Comparison of ENCODE assay signal across 26 mouse cellular contexts in genomic region chr10:77596060-77596459, GRCm38 (mm10). TPM values are rescaled to one million over a fixed set of nuclear protein-coding genes. Genes with fewer than 3 reads are reported as not detected.
DNase-seq lines count a peak whose midpoint lies in the region; ATAC-seq and TF ChIP-seq lines count a peak whose summit lies in the region.
"Had no signal": no experiment of that assay in that cellular context is flagged by ENCODE, and none has a peak within 500 bp of the region (broad histone marks: within the 10 kb centered on the region; RNA-seq: fewer than 3 reads in every experiment).

No protein-coding gene starts in this region.

- no peaks in the 10 kb centered on the region for H3K9me3 ChIP-seq in ES-E14 (ENCODE audit: control insufficient read depth, insufficient read depth, low read depth, low read length)
- H3K9me3 ChIP-seq: embryonic facial prominence, embryonic 10.5 days; embryonic facial prominence, embryonic 13.5 days; forebrain, embryonic 12.5 days; G1E; heart, embryonic 10.5 days; hindbrain, embryonic 12.5 days; hindbrain, embryonic 15.5 days had no signal

- in situ Hi-C loops in ES-E14 (cut with MboI; ENCODE audit: low sequenced_read_pairs in 2 of 2, unreplicated experiment in 2 of 2) = no loop called here

- no peak for DNase-seq in frontal cortex, postnatal 14 days (ENCODE audit: low spot score in 2 of 2)
- DNase-seq in left cerebral cortex, adult 2 months (ENCODE audit: extremely low spot score in 1 of 2, low spot score in 2 of 2) = no peak
- no peak for DNase-seq in left cerebral cortex, postnatal 4 days
- no peak for DNase-seq in ES-E14 (ENCODE audit: low read depth, low spot score)
- DNase-seq in retina, postnatal 1 day = no peak
- DNase-seq: adrenal gland, postnatal 10 days; adrenal gland, postnatal 36 days; cerebellum, adult 11 months; cerebellum, adult 2 months; cerebellum, adult 9-11 months; cerebellum, postnatal 25 days; embryo, embryonic 11 days; gastrocnemius, postnatal 25 days; heart, adult 2 months had no signal

- peak; percentile 32; the same call in 1 of the 2 replicates for ATAC-seq in frontal cortex, adult (ENCODE audit: low TSS enrichment)
- ATAC-seq: forebrain, embryonic 16.5 days; Patski had no signal

- H3K4me3 ChIP-seq in left cerebral cortex, adult 2 months = no peak overlapping the region
- no peak overlapping the region for H3K4me3 ChIP-seq in ES-E14 (ENCODE audit: insufficient read depth in 1 of 2, low read depth in 1 of 2, low read length in 2 of 2, poor library complexity in 1 of 2, severe bottlenecking in 1 of 2)
- H3K4me3 ChIP-seq: embryonic facial prominence, embryonic 10.5 days; embryonic facial prominence, embryonic 13.5 days; erythroblast, embryonic 14.5 days; forebrain, embryonic 12.5 days; heart, adult 2 months; heart, embryonic 10.5 days; hindbrain, embryonic 12.5 days; hindbrain, embryonic 15.5 days had no signal

- H3K36me3 ChIP-seq in ES-E14 (ENCODE audit: control insufficient read depth, insufficient read depth, low read length, poor library complexity, severe bottlenecking) = peaks cover 42% of the 10 kb centered on the region

- H3K4me1 ChIP-seq in ES-E14 (ENCODE audit: control insufficient read depth in 2 of 2, insufficient read depth in 2 of 2, low read length in 2 of 2, poor library complexity in 1 of 2) = peaks cover 2 to 20% of the 10 kb centered on the region in 2 experiments; a peak in 2 of 4 replicates
- H3K4me1 ChIP-seq: embryonic facial prominence, embryonic 10.5 days; embryonic facial prominence, embryonic 13.5 days; hindbrain, embryonic 12.5 days had no signal

- no peak for TF ChIP-seq CTCF in left cerebral cortex, adult 2 months (IDR thresholded peaks at IDR 0.05)

- intact Hi-C loops in left cerebral cortex, adult 2 months (cut with DNase I) = loop anchor here (10.0 kb wide), 1 partner anchor 171 kb away; no protein-coding TSS in a partner anchor
- intact Hi-C loops in left cerebral cortex, postnatal 4 days (cut with DNase I) = no loop called here

- no peak overlapping the region for H3K9ac ChIP-seq in ES-E14 (ENCODE audit: insufficient read depth, low read depth, low read length, poor library complexity, severe bottlenecking)
- H3K9ac ChIP-seq: embryonic facial prominence, embryonic 13.5 days; forebrain, embryonic 12.5 days; hindbrain, embryonic 12.5 days; hindbrain, embryonic 15.5 days had no signal

- H3K27ac ChIP-seq in left cerebral cortex, adult 2 months = peak overlapping the region; percentile 36; the same call in 1 of the 2 replicates
- H3K27ac ChIP-seq in ES-E14 (ENCODE audit: insufficient read depth, low read depth, low read length, poor library complexity, severe bottlenecking) = no peak overlapping the region
- H3K27ac ChIP-seq: embryonic facial prominence, embryonic 10.5 days; embryonic facial prominence, embryonic 13.5 days; forebrain, embryonic 12.5 days; heart, adult 2 months; heart, embryonic 10.5 days; hindbrain, embryonic 12.5 days; hindbrain, embryonic 15.5 days had no signal

TF ChIP-seq in ES-E14, 5 proteins besides CTCF, POLR2A, EP300 and RAD21:
- no peak for TF ChIP-seq HCFC1 (IDR thresholded peaks at IDR 0.05; ENCODE audit: borderline replicate concordance, insufficient read depth, low read length)
- 0 out of 2 replicates have a peak, but pooled peaks have one; percentile 21 for TF ChIP-seq MAFK (IDR thresholded peaks at IDR 0.05; ENCODE audit: insufficient read depth, low read depth, low read length)
- no peak for TF ChIP-seq ZNF384 (IDR thresholded peaks at IDR 0.05; ENCODE audit: low read depth, low read length)
- no peak for TF ChIP-seq ZC3H11A (IDR thresholded peaks at IDR 0.05; ENCODE audit: borderline replicate concordance, low read depth, low read length)

RNA-seq across cellular contexts. Expression of gene Sumo3, which starts 9.8 kb away (rescaled TPM):
- 100 to 1,000 TPM; 142 to 156 TPM for total RNA-seq in left cerebral cortex, adult 2 months (2021)
- 100 to 1,000 TPM; 175 to 189 TPM for total RNA-seq in left cerebral cortex, postnatal 4 days (2021)
- 139 and 148 TPM in 2 replicates for total RNA-seq in ES-E14 (2012; rRNA removed)

RNA-seq across cellular contexts. Expression of gene Gm49325, which starts 9.9 kb away (rescaled TPM):
- total RNA-seq in left cerebral cortex, adult 2 months (2021) = 1 to 10 TPM; 2.0 to 5.3 TPM
- total RNA-seq in left cerebral cortex, postnatal 4 days (2021) = 10 to 100 TPM in 1 of 2 experiments, not detected in 1; 21.0 TPM
- total RNA-seq in ES-E14 (2012; rRNA removed) = 1.7 and 5.4 TPM in 2 replicates
- total RNA-seq: G1E; hematopoietic stem cell, adult 5-6 weeks had no signal

RNA-seq across cellular contexts. Expression of gene Pttg1ip, which starts 14.5 kb away (rescaled TPM):
- total RNA-seq in left cerebral cortex, adult 2 months (2021) = 10 to 100 TPM; 71.6 to 77.6 TPM
- 10 to 100 TPM; 54.7 to 62.7 TPM for total RNA-seq in left cerebral cortex, postnatal 4 days (2021)
- total RNA-seq in ES-E14 (2012; rRNA removed) = 115 and 142 TPM in 2 replicates

RNA-seq across cellular contexts. Expression of gene Ube2g2, which starts 26.0 kb away (rescaled TPM):
- total RNA-seq in left cerebral cortex, adult 2 months (2021) = 10 to 100 TPM; 47.4 to 48.0 TPM
- 10 to 100 TPM; 45.1 to 47.6 TPM for total RNA-seq in left cerebral cortex, postnatal 4 days (2021)
- 21.2 and 32.7 TPM in 2 replicates for total RNA-seq in ES-E14 (2012; rRNA removed)
